In genomic region chr17:28761871-28762270, GRCm38 (mm10) we compare ENCODE assay signal across 8 mouse cellular contexts. TPM values are rescaled to one million over a fixed set of nuclear protein-coding genes. Genes with fewer than 3 reads are reported as not detected.
A peak's percentile ranks its signal among the peaks of the same experiment; 100 is the strongest.
DNase-seq lines count a peak whose midpoint lies in the region; ATAC-seq and TF ChIP-seq lines count a peak whose summit lies in the region.

No protein-coding gene starts in this region.

- TF ChIP-seq EP300 in liver, postnatal 0 days (IDR thresholded peaks at IDR 0.05; ENCODE audit: low read depth) = no peak

- ATAC-seq in kidney, postnatal 0 days (replicated peaks; ENCODE audit: low FRiP score, low read depth) = no peak
- ATAC-seq in liver, postnatal 0 days = peak; percentile 20; the same call in 1 of the 2 replicates

- H3K27me3 ChIP-seq in E14TG2a.4 (ENCODE audit: insufficient read depth, low read length) = 0 out of 2 replicates have a peak, but pooled peaks cover 3% of the 10 kb centered on the region
- H3K27me3 ChIP-seq in kidney, postnatal 0 days (ENCODE audit: insufficient read depth, low read length) = no peaks in the 10 kb centered on the region
- H3K27me3 ChIP-seq in liver, postnatal 0 days (ENCODE audit: insufficient read depth, low read length) = no peaks in the 10 kb centered on the region

- H3K4me2 ChIP-seq in kidney, postnatal 0 days (ENCODE audit: low read length) = no peak overlapping the region
- H3K4me2 ChIP-seq in liver, postnatal 0 days (ENCODE audit: low read depth, low read length) = no peak overlapping the region

- no peaks in the 10 kb centered on the region for H3K9me3 ChIP-seq in E14TG2a.4 (ENCODE audit: low read length)
- no peaks in the 10 kb centered on the region for H3K9me3 ChIP-seq in kidney, postnatal 0 days (replicated peaks; ENCODE audit: low read length)
- H3K9me3 ChIP-seq in liver, postnatal 0 days (ENCODE audit: low read length) = no peaks in the 10 kb centered on the region

- no peak overlapping the region for H3K4me3 ChIP-seq in E14TG2a.4 (replicated peaks; ENCODE audit: low read length)
- no peak overlapping the region for H3K4me3 ChIP-seq in kidney, postnatal 0 days (replicated peaks; ENCODE audit: low read depth, low read length)
- no peak overlapping the region for H3K4me3 ChIP-seq in liver, postnatal 0 days (ENCODE audit: low read depth, low read length)

- TF ChIP-seq CTCF in E14TG2a.4 (conservative IDR thresholded peaks at IDR 0.05; ENCODE audit: low read length) = peak; percentile 96
- TF ChIP-seq CTCF in kidney, postnatal 0 days (IDR thresholded peaks at IDR 0.05; ENCODE audit: low read depth) = peak; percentile 99
- TF ChIP-seq CTCF in liver, postnatal 0 days (IDR thresholded peaks at IDR 0.05; ENCODE audit: low read depth) = peak; percentile 98

- no peak overlapping the region for H3K9ac ChIP-seq in kidney, postnatal 0 days (ENCODE audit: low read depth, low read length)
- no peak overlapping the region for H3K9ac ChIP-seq in liver, postnatal 0 days (replicated peaks)

- 12% methylated on average over 3 of the region's 3 CpGs for WGBS in kidney, postnatal 0 days
- WGBS in liver, postnatal 0 days (ENCODE audit: insufficient replicate concordance) = 10% methylated on average over 3 of the region's 3 CpGs

- H3K36me3 ChIP-seq in E14TG2a.4 (ENCODE audit: insufficient read depth, low read length) = no peaks in the 10 kb centered on the region
- H3K36me3 ChIP-seq in kidney, postnatal 0 days (ENCODE audit: insufficient read depth, low read length) = no peaks in the 10 kb centered on the region
- no peaks in the 10 kb centered on the region for H3K36me3 ChIP-seq in liver, postnatal 0 days (replicated peaks; ENCODE audit: insufficient read depth, low read length)

- peaks cover 13% of the 10 kb centered on the region for H3K4me1 ChIP-seq in E14TG2a.4 (replicated peaks; ENCODE audit: low read depth, low read length)
- H3K4me1 ChIP-seq in kidney, postnatal 0 days (replicated peaks; ENCODE audit: insufficient read depth, low read length) = no peaks in the 10 kb centered on the region
- H3K4me1 ChIP-seq in liver, postnatal 0 days (ENCODE audit: insufficient read depth) = no peaks in the 10 kb centered on the region

- peak; percentile 37 for DNase-seq in 3134 (ENCODE audit: extremely low read depth, insufficient read length, low spot score)
- DNase-seq in c-Kit-positive CD71-positive TER-119-positive erythroid progenitor cells, embryonic 14.5 days (ENCODE audit: low spot score) = peak; percentile 68
- peak; percentile 83 for DNase-seq in gastrocnemius, adult 18-20 months (ENCODE audit: low spot score)
- peak; percentile 89 for DNase-seq in kidney, postnatal 0 days (ENCODE audit: low spot score)
- peak; percentile 87 for DNase-seq in liver, postnatal 0 days
- peak; percentile 59 to 75 for DNase-seq in right cerebral cortex, postnatal 10 days (ENCODE audit: low spot score in 2 of 2)
- DNase-seq in urinary bladder, postnatal 25 days (ENCODE audit: low spot score) = peak; percentile 83

- no peak overlapping the region for H3K27ac ChIP-seq in kidney, postnatal 0 days
- H3K27ac ChIP-seq in liver, postnatal 0 days (ENCODE audit: low read depth) = no peak overlapping the region

RNA-seq across cellular contexts. Expression of gene Mapk13, which starts 7.2 kb away (rescaled TPM):
- total RNA-seq in gastrocnemius, adult 18-20 months (2021) = under 1 TPM in 1 of 2 experiments, not detected in 1; 0.31 TPM
- 43.5 and 47.7 TPM in 2 replicates for polyA plus RNA-seq in kidney, postnatal 0 days (2015; fragmentation: Nextera tagmentation; extraction: Ambion mirVana)
- polyA plus RNA-seq in liver, postnatal 0 days (2015; fragmentation: Nextera tagmentation; extraction: Ambion mirVana) = 25.2 and 27.6 TPM in 2 replicates

RNA-seq across cellular contexts. Expression of gene AC170998.1, which starts 36.0 kb away (rescaled TPM):
- total RNA-seq in gastrocnemius, adult 18-20 months (2021) = under 1 TPM in 1 of 2 experiments, not detected in 1; 0.66 TPM
- polyA plus RNA-seq in kidney, postnatal 0 days (2015; fragmentation: Nextera tagmentation; extraction: Ambion mirVana) = 0.66 and 0.71 TPM in 2 replicates
- polyA plus RNA-seq in liver, postnatal 0 days (2015; fragmentation: Nextera tagmentation; extraction: Ambion mirVana) = 0.80 and 1.1 TPM in 2 replicates

RNA-seq across cellular contexts. Expression of gene Brpf3, which starts 39.0 kb away (rescaled TPM):
- total RNA-seq in gastrocnemius, adult 18-20 months (2021) = 10 to 100 TPM; 15.2 to 15.6 TPM
- 7.1 and 8.3 TPM in 2 replicates for polyA plus RNA-seq in kidney, postnatal 0 days (2015; fragmentation: Nextera tagmentation; extraction: Ambion mirVana)
- 33.9 and 35.6 TPM in 2 replicates for polyA plus RNA-seq in liver, postnatal 0 days (2015; fragmentation: Nextera tagmentation; extraction: Ambion mirVana)

Comparison
In these comparisons a context has a peak if more than half of its experiments do, and no peak if none do; other contexts are left out.
1. DNase-seq: peak in every context shown above with its lines; median percentile 89 in kidney, postnatal 0 days; 87 in liver, postnatal 0 days; 83 in gastrocnemius, adult 18-20 months; 83 in urinary bladder, postnatal 25 days; 68 in c-Kit-positive CD71-positive TER-119-positive erythroid progenitor cells, embryonic 14.5 days; 67 in right cerebral cortex, postnatal 10 days; 37 in 3134.